Mouse (Mus musculus) spleen, adult 12 weeks (tissue): ENCODE measurements around the gene Nploc4.

ENCODE experiments used
- DNase-seq: peaks from one replicate; pipeline ENCODE4 v3.0.0; 2022; ENCODE audit warnings: low spot score

The Nploc4 gene

GRCm38 (mm10) chr11:120335431-120336021 is 102.0 kb downstream of the Nploc4 start:
- DNase-seq, result no peak
